Mouse (Mus musculus): ENCODE data around the gene Oxa1l. TPM values are rescaled to one million over a fixed set of nuclear protein-coding genes. Genes with fewer than 3 reads are reported as not detected.
"Not testable (repeated sequence)": the region's sequence is repeated elsewhere in the genome, so short reads cannot be mapped to it uniquely, and the experiment has no call there.

The Oxa1l gene
- 52.8 and 54.8 TPM in 2 replicates for polyA plus RNA-seq (2015; fragmentation: Nextera tagmentation; extraction: Ambion mirVana)

GRCm38 (mm10) chr14:54360577-54361340, at the start of gene Oxa1l:
TSS of gene Oxa1l (plus strand) at chr14:54360834.
- H3K4me1 ChIP-seq: peaks cover 21% of the 10 kb centered on the region
- H3K4me3 ChIP-seq: peak within 1 kb of the TSS; percentile 86
- ATAC-seq (replicated peaks): peak; percentile 93
- H3K9me3 ChIP-seq: no peaks in the 10 kb centered on the region
- peak within 1 kb of the TSS; percentile 90 for H3K9ac ChIP-seq
- H3K27ac ChIP-seq: peak within 1 kb of the TSS; percentile 83
- no peaks in the 10 kb centered on the region for H3K27me3 ChIP-seq (replicated peaks)
- WGBS: under 1% methylated on average over 48 of the region's 48 CpGs
- peak within 1 kb of the TSS; percentile 60 for H3K4me2 ChIP-seq
- H3K36me3 ChIP-seq (replicated peaks): peaks cover 11% of the 10 kb centered on the region; the same call in 1 of the 2 replicates

- H3K27me3 ChIP-seq (replicated peaks): no peaks in the 10 kb centered on the region
- WGBS: 19% methylated on average over 3 of the region's 3 CpGs
- no peak; the same call in 1 of the 2 replicates for ATAC-seq (replicated peaks)
- H3K9me3 ChIP-seq: no peaks in the 10 kb centered on the region
- H3K36me3 ChIP-seq (replicated peaks): no peaks in the 10 kb centered on the region
- H3K4me2 ChIP-seq: no peak overlapping the region
- no peak overlapping the region for H3K4me3 ChIP-seq
- H3K9ac ChIP-seq: no peak overlapping the region
- H3K4me1 ChIP-seq: no peaks in the 10 kb centered on the region
- H3K27ac ChIP-seq: no peak overlapping the region
Measured at GRCm38 (mm10) chr14:54311763-54312162, 48.9 kb upstream of the Oxa1l start.

- no peak overlapping the region for H3K9ac ChIP-seq
- 62% methylated on average over 18 of the region's 18 CpGs for WGBS
- no peak overlapping the region for H3K27ac ChIP-seq
- H3K36me3 ChIP-seq (replicated peaks): no peaks in the 10 kb centered on the region
- H3K27me3 ChIP-seq (replicated peaks): no peaks in the 10 kb centered on the region
- H3K9me3 ChIP-seq: no peaks in the 10 kb centered on the region
- H3K4me3 ChIP-seq: no peak overlapping the region
- H3K4me2 ChIP-seq: no peak overlapping the region
- no peak for ATAC-seq (replicated peaks)
- H3K4me1 ChIP-seq: no peaks in the 10 kb centered on the region
Measured at GRCm38 (mm10) chr14:54321556-54322376, 38.9 kb upstream of the Oxa1l start.

- no peak overlapping the region for H3K4me3 ChIP-seq
- no peak for ATAC-seq (replicated peaks)
Measured at GRCm38 (mm10) chr14:54324486-54324885, 36.1 kb upstream of the Oxa1l start.

GRCm38 (mm10) chr14:54328548-54328947, 32.1 kb upstream of the Oxa1l start:
- Histone ChIP-seq H3K27me3 (replicated peaks) (no peaks in the 10 kb centered on the region), H3K4me2 (no peak overlapping the region), H3K36me3 (replicated peaks) (no peaks in the 10 kb centered on the region), H3K4me3 (no peak overlapping the region), H3K27ac (no peak overlapping the region), H3K9ac (no peak overlapping the region), H3K9me3 (no peaks in the 10 kb centered on the region), H3K4me1 (no peaks in the 10 kb centered on the region)
- 83% methylated on average over 2 of the region's 2 CpGs for whole genome bisulfite sequencing
- no peak for ATAC-seq (replicated peaks)

More at GRCm38 (mm10) chr14:54324486-54324885, 36.1 kb upstream of the Oxa1l start:
- H3K9me3 ChIP-seq: no peaks in the 10 kb centered on the region
- H3K27ac ChIP-seq: no peak overlapping the region
- H3K36me3 ChIP-seq (replicated peaks): no peaks in the 10 kb centered on the region
- no peak overlapping the region for H3K9ac ChIP-seq
- H3K4me2 ChIP-seq: no peak overlapping the region
- 82% methylated on average over 5 of the region's 5 CpGs for WGBS
- no peaks in the 10 kb centered on the region for H3K4me1 ChIP-seq
- no peaks in the 10 kb centered on the region for H3K27me3 ChIP-seq (replicated peaks)

GRCm38 (mm10) chr14:54329201-54329600, 31.4 kb upstream of the Oxa1l start:
- 59% methylated on average over 9 of the region's 9 CpGs for WGBS
- no peak for ATAC-seq (replicated peaks)
- H3K4me2 ChIP-seq: no peak overlapping the region
- no peaks in the 10 kb centered on the region for H3K36me3 ChIP-seq (replicated peaks)
- no peak overlapping the region for H3K4me3 ChIP-seq
- no peaks in the 10 kb centered on the region for H3K9me3 ChIP-seq
- no peak overlapping the region for H3K27ac ChIP-seq
- H3K27me3 ChIP-seq (replicated peaks): no peaks in the 10 kb centered on the region
- H3K9ac ChIP-seq: no peak overlapping the region
- no peaks in the 10 kb centered on the region for H3K4me1 ChIP-seq

- H3K4me2 ChIP-seq: no peak overlapping the region
- H3K9ac ChIP-seq: no peak overlapping the region
- H3K27me3 ChIP-seq (replicated peaks): no peaks in the 10 kb centered on the region
- H3K36me3 ChIP-seq (replicated peaks): no peaks in the 10 kb centered on the region
- no peak overlapping the region for H3K4me3 ChIP-seq
- no peaks in the 10 kb centered on the region for H3K9me3 ChIP-seq
- WGBS: 82% methylated on average over 1 of the region's 1 CpGs
- H3K27ac ChIP-seq: no peak overlapping the region
- ATAC-seq (replicated peaks): no peak
- H3K4me1 ChIP-seq: no peaks in the 10 kb centered on the region
Measured at GRCm38 (mm10) chr14:54331178-54331577, 29.5 kb upstream of the Oxa1l start.

GRCm38 (mm10) chr14:54332176-54333074, 28.2 kb upstream of the Oxa1l start:
- no peaks in the 10 kb centered on the region for H3K36me3 ChIP-seq (replicated peaks)
- no peak overlapping the region for H3K4me3 ChIP-seq
- H3K27ac ChIP-seq: peak overlapping the region; percentile 28; the same call in 1 of the 2 replicates
- no peak for ATAC-seq (replicated peaks)
- WGBS: 39% methylated on average over 5 of the region's 5 CpGs
- no peak overlapping the region for H3K4me2 ChIP-seq
- H3K27me3 ChIP-seq (replicated peaks): no peaks in the 10 kb centered on the region
- no peaks in the 10 kb centered on the region for H3K4me1 ChIP-seq
- no peaks in the 10 kb centered on the region for H3K9me3 ChIP-seq
- H3K9ac ChIP-seq: no peak overlapping the region

GRCm38 (mm10) chr14:54333452-54334189, 27.0 kb upstream of the Oxa1l start:
- Histone ChIP-seq H3K4me3 (no peak overlapping the region), H3K4me1 (no peaks in the 10 kb centered on the region), H3K9me3 (no peaks in the 10 kb centered on the region), H3K27me3 (replicated peaks) (no peaks in the 10 kb centered on the region), H3K4me2 (no peak overlapping the region), H3K27ac (no peak overlapping the region), H3K9ac (no peak overlapping the region), H3K36me3 (replicated peaks) (no peaks in the 10 kb centered on the region)
- WGBS: 78% methylated on average over 8 of the region's 8 CpGs
- no peak for ATAC-seq (replicated peaks)

- Histone ChIP-seq H3K27me3 (replicated peaks) (no peaks in the 10 kb centered on the region), H3K9ac (no peak overlapping the region), H3K4me1 (no peaks in the 10 kb centered on the region), H3K4me2 (no peak overlapping the region), H3K36me3 (replicated peaks) (no peaks in the 10 kb centered on the region), H3K27ac (no peak overlapping the region), H3K4me3 (no peak overlapping the region), H3K9me3 (no peaks in the 10 kb centered on the region)
- 56% methylated on average over 7 of the region's 7 CpGs for WGBS
- no peak for ATAC-seq (replicated peaks)
Measured at GRCm38 (mm10) chr14:54340836-54341235, 19.8 kb upstream of the Oxa1l start.

- not testable (repeated sequence) for H3K27me3 ChIP-seq (replicated peaks)
Measured at GRCm38 (mm10) chr14:54341807-54342206, 18.8 kb upstream of the Oxa1l start.

More at GRCm38 (mm10) chr14:54341807-54342206, 18.8 kb upstream of the Oxa1l start:
- H3K36me3 ChIP-seq (replicated peaks); H3K9me3 ChIP-seq; ATAC-seq (replicated peaks); H3K4me3 ChIP-seq; H3K27ac ChIP-seq; H3K4me1 ChIP-seq; H3K4me2 ChIP-seq; H3K9ac ChIP-seq: not testable (repeated sequence)
- WGBS: 41% methylated on average over 2 of the region's 2 CpGs
